Mouse (Mus musculus): ENCODE data around the gene Sfxn3. TPM values are rescaled to one million over a fixed set of nuclear protein-coding genes. Genes with fewer than 3 reads are reported as not detected.
A peak's percentile ranks its signal among the peaks of the same experiment; 100 is the strongest.

Gene Sfxn3
- polyA plus RNA-seq, 1 experiment = not detected

DNA sequence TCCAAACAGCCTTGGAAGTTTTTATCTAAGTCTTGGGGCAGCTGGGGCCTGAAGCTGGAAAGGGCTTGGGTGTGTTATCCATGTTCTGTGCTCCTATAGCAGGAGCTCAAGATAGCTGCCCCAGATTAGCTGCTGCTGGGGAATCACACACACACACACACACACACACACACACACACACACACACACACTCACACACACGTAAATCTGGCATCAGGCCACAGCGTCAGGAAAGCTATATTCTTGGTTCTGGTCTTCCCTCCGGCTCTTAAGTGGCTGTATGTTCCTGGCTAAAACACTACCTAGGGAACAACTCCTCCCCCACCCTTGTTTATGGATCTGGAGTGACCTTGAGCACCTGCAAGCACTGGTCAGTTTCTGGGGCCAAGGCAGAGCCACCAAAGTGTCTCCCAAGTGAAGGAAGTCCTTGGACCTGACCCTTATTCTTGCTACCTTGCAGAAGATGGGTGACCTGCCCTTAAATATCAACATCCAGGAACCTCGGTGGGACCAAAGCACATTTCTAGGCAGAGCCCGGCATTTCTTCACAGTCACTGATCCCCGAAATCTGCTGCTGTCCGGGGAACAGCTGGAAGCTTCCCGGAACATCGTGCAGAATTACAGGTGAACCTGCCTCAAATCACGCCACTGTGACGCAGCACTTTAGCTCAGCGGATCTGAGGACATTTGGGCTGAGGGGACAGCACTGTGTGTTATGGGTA lies 1.5 kb downstream of the Sfxn3 start:
- H3K27ac ChIP-seq (ENCODE audit: insufficient read depth, low read depth, low read length) = peak overlapping the region; percentile 96

DNA sequence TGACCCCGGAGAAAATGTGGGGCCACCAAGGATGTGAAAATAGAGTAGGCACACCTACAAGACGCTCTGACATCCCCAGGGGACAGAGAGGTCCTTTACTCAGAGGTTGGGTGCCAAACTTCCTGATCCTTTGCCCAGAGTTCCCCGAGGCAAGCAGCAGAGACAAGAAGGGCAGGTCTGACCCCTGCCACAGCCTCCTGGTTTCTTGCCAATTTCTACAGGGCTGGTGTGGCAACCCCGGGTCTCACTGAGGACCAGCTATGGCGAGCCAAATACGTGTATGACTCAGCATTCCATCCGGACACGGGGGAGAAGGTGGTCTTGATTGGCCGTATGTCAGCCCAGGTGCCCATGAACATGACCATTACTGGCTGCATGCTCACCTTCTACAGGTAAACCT lies 2.2 kb downstream of the Sfxn3 start:
- WGBS = 59% methylated on average over 9 of the region's 9 CpGs
- TF ChIP-seq CTCF (IDR thresholded peaks at IDR 0.05; ENCODE audit: insufficient read depth, low read depth, low read length) (no peak), POLR2A (IDR thresholded peaks at IDR 0.05; ENCODE audit: insufficient read depth, low read depth, low read length) (no peak)
- H3K27ac ChIP-seq (ENCODE audit: insufficient read depth, low read depth, low read length) = no peak overlapping the region
- peak overlapping the region; percentile 61; the same call in 1 of the 2 replicates for H3K4me3 ChIP-seq (ENCODE audit: insufficient read depth, low read depth, low read length)
- peaks cover 36% of the 10 kb centered on the region for H3K4me1 ChIP-seq (ENCODE audit: control insufficient read depth, insufficient read depth, low read length)

More for the DNA sequence above, 1.5 kb downstream of the Sfxn3 start:
- Histone ChIP-seq H3K4me1 (ENCODE audit: control insufficient read depth, insufficient read depth, low read length) (peaks cover 34% of the 10 kb centered on the region), H3K4me3 (ENCODE audit: insufficient read depth, low read depth, low read length) (peak overlapping the region; percentile 61)
- WGBS = 59% methylated on average over 12 of the region's 12 CpGs
- no peak for TF ChIP-seq CTCF (IDR thresholded peaks at IDR 0.05; ENCODE audit: insufficient read depth, low read depth, low read length)
- TF ChIP-seq POLR2A (IDR thresholded peaks at IDR 0.05; ENCODE audit: insufficient read depth, low read depth, low read length) = no peak

DNA sequence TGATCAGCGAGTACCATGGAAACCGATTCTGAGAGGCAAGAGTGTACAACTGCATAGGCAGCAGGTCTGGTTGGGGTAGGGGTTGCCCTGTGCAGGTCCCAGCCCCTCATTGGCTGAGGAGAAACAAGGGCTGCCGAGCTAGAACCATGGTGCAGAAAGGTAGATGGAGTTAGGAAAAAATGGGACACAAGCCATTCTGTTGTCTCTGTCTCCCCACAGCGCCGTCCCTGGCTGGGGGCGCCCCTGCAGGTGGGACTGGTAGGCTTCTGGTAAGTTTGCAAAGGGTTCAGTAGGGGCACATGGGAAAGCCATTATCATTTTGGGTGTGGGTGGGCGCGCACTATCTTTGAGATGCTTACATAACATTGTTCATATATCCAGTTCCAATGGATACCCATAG lies 6.1 kb downstream of the Sfxn3 start:
- H3K4me3 ChIP-seq (ENCODE audit: insufficient read depth, low read depth, low read length) = no peak overlapping the region
- H3K4me1 ChIP-seq (ENCODE audit: control insufficient read depth, insufficient read depth, low read length) = peaks cover 43% of the 10 kb centered on the region
- 89% methylated on average over 8 of the region's 8 CpGs for WGBS
- TF ChIP-seq POLR2A (IDR thresholded peaks at IDR 0.05; ENCODE audit: insufficient read depth, low read depth, low read length) (no peak), CTCF (IDR thresholded peaks at IDR 0.05; ENCODE audit: insufficient read depth, low read depth, low read length) (no peak)
- no peak overlapping the region for H3K27ac ChIP-seq (ENCODE audit: insufficient read depth, low read depth, low read length)

DNA sequence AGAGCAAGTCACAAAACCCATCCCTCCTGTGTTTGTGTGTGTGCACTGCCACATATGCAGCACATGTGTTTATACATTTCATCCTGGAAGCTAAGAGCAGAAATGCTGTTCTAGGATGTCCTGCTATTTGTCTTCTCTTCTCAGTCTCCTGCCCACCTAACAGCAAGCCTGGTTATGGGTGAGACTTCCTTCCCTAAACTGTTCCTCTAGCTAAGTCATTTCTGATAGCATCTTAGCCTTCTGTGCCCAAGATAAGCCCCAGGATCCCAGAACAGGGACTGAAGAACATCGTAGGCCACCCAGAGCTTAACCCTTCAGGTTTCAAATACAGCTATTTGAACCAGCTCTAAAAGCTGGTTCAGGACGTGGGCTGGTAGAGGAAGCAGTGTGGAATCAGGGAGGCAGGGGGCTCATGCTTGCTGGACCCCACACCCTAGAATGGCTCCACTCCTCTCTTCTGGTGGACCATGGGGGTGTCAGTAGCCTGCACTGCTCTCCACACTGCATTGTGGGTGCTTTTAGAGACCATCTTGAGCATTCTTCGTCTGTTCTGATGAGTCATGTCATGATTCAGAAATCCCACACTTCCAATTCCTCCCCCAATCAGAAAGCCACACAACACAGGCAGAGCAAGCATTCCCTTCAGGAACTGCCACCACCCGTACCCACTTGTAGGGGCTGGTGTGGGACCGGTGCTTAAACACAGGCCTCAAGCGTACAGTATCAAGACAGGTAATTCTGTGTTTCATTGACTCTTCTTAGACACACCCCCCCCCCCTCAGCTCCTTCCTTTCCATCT lies 7.8 kb downstream of the Sfxn3 start:
- TF ChIP-seq CTCF (IDR thresholded peaks at IDR 0.05; ENCODE audit: insufficient read depth, low read depth, low read length) (no peak), POLR2A (IDR thresholded peaks at IDR 0.05; ENCODE audit: insufficient read depth, low read depth, low read length) (no peak)
- WGBS = 44% methylated on average over 6 of the region's 6 CpGs
- H3K4me1 ChIP-seq (ENCODE audit: control insufficient read depth, insufficient read depth, low read length) = peaks cover 32% of the 10 kb centered on the region
- peak overlapping the region; percentile 52 for H3K27ac ChIP-seq (ENCODE audit: insufficient read depth, low read depth, low read length)
- H3K4me3 ChIP-seq (ENCODE audit: insufficient read depth, low read depth, low read length) = no peak overlapping the region

DNA sequence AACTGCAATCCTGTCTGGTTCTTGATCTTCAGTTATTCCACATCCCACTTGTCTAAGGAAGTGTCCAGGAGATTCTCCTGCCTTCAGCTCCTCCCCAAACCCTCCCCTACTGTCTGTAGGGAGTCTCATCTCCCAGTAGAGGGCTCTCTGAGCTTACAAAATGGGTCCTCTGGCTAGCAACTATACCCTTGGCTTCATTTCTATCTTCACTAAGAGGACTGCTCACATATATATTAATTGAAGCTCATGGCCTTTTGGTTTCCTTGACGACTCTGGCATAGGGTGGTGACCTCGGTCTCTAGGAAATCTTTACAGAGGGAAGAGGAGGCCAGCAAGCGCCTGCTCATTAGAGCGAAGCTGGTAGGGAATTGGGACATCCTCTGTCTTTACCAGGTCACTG lies 9.1 kb downstream of the Sfxn3 start:
- H3K4me3 ChIP-seq (ENCODE audit: insufficient read depth, low read depth, low read length) = no peak overlapping the region
- TF ChIP-seq CTCF (IDR thresholded peaks at IDR 0.05; ENCODE audit: insufficient read depth, low read depth, low read length) (no peak), POLR2A (IDR thresholded peaks at IDR 0.05; ENCODE audit: insufficient read depth, low read depth, low read length) (no peak)
- peaks cover 24% of the 10 kb centered on the region for H3K4me1 ChIP-seq (ENCODE audit: control insufficient read depth, insufficient read depth, low read length)
- no peak overlapping the region for H3K27ac ChIP-seq (ENCODE audit: insufficient read depth, low read depth, low read length)
- 43% methylated on average over 4 of the region's 4 CpGs for WGBS

DNA sequence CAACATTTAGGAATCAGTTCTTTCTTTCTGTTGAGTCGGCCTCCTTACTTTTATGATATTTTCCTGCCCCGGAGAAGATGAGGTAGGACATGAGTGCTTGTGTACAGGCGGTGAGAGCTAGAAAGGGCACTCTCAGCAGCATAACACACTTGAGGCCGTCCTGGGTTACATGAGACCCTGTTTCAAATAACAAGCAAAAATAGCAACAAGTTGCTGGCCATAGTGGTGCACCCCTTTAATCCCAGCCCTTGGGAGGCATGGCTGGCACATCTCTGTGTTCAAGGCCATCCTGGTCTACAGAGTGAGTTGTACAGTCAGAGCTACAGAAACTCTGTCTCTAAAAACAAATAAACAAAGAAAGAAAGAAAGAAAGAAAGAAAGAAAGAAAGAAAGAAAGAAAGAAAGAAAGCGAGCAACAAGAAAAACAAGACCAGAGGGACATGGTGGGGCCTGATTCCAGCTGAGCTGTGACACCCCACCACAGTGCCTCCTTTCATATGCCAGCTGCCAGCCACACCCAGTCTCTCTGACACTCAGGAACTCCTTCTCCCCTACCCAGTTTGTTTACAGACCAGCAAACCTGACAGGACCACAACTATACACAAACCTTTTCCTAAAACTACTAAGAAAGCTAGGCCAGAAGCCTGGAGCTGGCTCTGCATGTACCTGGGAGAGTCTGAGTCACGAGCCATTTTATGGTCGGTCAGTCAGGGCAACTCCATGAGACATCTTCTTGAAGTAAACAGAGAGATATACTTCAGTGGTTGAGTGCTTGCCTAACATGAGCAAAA lies 9.8 kb downstream of the Sfxn3 start:
- no peak for TF ChIP-seq POLR2A (IDR thresholded peaks at IDR 0.05; ENCODE audit: insufficient read depth, low read depth, low read length)
- TF ChIP-seq CTCF (IDR thresholded peaks at IDR 0.05; ENCODE audit: insufficient read depth, low read depth, low read length) = no peak
- Histone ChIP-seq H3K4me3 (ENCODE audit: insufficient read depth, low read depth, low read length) (no peak overlapping the region), H3K27ac (ENCODE audit: insufficient read depth, low read depth, low read length) (peak overlapping the region; percentile 46; the same call in 1 of the 2 replicates), H3K4me1 (ENCODE audit: control insufficient read depth, insufficient read depth, low read length) (peaks cover 24% of the 10 kb centered on the region)
- 69% methylated on average over 7 of the region's 7 CpGs for whole genome bisulfite sequencing

DNA sequence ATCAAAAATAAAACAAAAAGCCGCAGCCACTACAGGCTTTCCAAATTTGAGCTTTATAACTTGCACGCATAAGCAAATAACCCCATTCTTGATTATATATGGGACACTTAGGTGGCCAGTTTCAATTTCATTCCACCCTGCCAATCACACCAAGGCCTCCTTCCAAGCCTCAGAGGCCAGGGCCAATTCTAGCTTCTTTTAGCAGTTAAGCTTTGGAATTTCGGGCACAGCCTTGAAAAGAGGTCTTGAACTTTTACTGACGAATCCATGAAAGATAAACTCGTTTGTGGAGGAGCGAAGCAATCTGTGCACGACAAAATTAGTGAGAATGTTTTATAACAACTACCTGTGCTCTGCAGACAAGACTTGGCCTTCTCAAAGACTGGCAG lies 10.4 kb downstream of the Sfxn3 start:
- TF ChIP-seq CTCF (IDR thresholded peaks at IDR 0.05; ENCODE audit: insufficient read depth, low read depth, low read length) (no peak), POLR2A (IDR thresholded peaks at IDR 0.05; ENCODE audit: insufficient read depth, low read depth, low read length) (no peak)
- 30% methylated on average over 7 of the region's 7 CpGs for whole genome bisulfite sequencing
- Histone ChIP-seq H3K4me1 (ENCODE audit: control insufficient read depth, insufficient read depth, low read length) (peaks cover 24% of the 10 kb centered on the region), H3K4me3 (ENCODE audit: insufficient read depth, low read depth, low read length) (peak overlapping the region; percentile 90), H3K27ac (ENCODE audit: insufficient read depth, low read depth, low read length) (peak overlapping the region; percentile 89)

DNA sequence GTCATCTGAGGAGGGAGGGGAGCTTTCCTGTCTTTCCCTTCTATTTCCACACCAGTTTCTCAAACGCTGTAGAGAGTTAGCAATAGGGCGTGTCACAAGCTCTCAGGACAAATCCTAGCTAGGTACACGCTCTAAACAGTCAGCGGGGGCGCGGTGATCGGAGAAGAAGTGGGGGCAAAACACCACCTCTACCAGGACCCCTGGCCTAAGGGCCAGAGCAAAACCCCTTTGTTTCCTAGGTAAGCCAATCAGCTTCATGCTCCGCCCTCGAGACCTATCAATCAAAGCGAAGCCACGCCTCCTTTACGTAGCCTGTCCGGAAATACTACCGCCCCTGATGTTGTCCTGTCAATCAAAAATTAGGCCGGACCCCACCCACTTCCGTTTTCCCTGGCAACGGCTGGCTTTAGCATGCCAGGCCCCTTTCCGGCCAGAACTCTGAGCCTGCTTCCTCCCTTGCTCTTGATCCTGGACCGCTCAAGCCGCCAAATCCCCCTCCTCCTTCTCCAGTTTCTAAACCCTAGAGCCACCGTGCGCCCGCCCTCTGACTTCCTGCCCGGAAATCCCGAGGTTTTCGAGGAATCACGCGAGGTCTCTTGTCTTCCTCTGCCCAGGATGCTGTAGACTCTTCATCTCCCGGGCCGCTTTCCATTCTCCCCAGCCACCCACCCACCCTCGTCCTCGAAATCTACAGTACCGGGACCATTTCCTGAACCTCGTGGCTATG lies 11.0 kb downstream of the Sfxn3 start:
- under 1% methylated on average over 34 of the region's 34 CpGs for WGBS
- peak overlapping the region; percentile 100 for H3K27ac ChIP-seq (ENCODE audit: insufficient read depth, low read depth, low read length)
- H3K4me3 ChIP-seq (ENCODE audit: insufficient read depth, low read depth, low read length) = peak overlapping the region; percentile 90
- TF ChIP-seq CTCF (IDR thresholded peaks at IDR 0.05; ENCODE audit: insufficient read depth, low read depth, low read length) (no peak), POLR2A (IDR thresholded peaks at IDR 0.05; ENCODE audit: insufficient read depth, low read depth, low read length) (peak; percentile 32; the same call in 1 of the 2 replicates)
- peaks cover 24% of the 10 kb centered on the region for H3K4me1 ChIP-seq (ENCODE audit: control insufficient read depth, insufficient read depth, low read length)
